Mouse (Mus musculus) urinary bladder, postnatal 10 days (tissue): ENCODE results near the gene Cmtr1.
"Not testable (repeated sequence)": the region's sequence is repeated elsewhere in the genome, so short reads cannot be mapped to it uniquely, and the experiment has no call there.

Experiments
- DNase-seq: peaks from one replicate; pipeline ENCODE4 v3.0.0; 2022; ENCODE audit warnings: low spot score

Cmtr1 gene

DNA sequence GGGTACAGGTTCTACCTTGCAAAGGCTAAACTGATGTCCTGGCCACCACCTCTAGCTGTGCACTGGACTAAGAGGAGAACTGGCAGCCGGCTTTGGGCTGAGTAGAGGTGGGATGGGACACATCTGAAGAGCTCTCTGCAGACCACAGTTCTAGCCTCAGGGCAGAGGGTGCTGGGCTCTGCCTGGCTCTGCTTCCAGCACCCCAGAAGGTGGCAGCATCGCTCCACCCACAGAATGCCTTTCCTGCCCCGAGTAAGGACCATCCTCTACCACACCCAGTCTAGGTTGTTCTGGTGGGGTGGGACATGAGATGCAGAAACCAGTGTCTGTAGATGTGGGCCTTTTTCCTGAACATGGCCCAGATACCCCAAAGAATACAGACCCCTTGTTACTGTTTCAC, 44.4 kb downstream of the Cmtr1 start:
- no peak for DNase-seq

- no peak for DNase-seq
Observed at GRCm38 (mm10) chr17:29705881-29706280, 45.5 kb downstream of the Cmtr1 start.

GRCm38 (mm10) chr17:29706981-29707545, 46.7 kb downstream of the Cmtr1 start:
- DNase-seq = no peak

DNA sequence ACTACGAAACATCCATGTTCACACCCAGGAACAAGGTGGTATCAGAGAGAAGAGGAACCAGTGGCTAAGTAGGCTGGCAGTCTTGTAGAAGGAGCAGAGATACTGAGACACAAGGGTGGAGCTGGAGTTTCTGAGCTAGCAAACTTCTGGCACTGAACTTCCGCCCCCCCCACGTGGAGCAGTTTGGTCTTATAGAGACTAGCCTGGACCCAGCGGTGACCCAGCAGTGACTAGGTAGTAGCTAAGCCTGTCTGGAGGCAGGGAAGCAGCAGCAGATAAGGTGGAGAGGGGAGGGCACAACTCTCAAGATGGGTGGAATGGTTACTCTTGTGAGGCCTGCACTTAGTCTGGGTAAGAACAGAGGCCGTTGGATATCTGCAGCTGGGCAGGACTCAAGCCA, 48.4 kb downstream of the Cmtr1 start:
- no peak for DNase-seq

DNA sequence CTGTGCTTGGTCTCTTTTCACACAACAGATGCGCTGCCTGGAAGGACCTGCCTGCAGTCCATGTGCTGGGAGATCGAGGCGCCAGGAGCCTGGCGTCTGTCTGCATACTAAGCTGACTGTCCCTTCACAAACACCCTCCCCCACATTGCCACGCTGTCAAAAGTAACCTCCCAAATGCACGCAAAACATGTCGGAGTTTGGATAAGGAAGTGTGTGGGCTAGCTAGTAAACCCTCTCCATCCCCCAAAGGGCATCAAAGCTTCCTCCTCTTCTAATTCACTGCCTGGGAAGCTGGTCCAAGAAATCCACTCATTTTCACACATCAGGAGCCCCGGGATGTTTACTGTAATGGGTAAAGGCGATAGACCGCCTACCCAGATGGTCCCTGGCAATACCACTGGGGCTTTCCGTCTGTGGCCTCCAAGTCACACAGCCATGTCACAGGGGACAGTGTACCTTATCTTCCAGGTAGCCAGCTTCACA, 50.2 kb downstream of the Cmtr1 start:
- no peak for DNase-seq

- DNase-seq = no peak
Observed at GRCm38 (mm10) chr17:29711076-29711744, 50.8 kb downstream of the Cmtr1 start.

DNA sequence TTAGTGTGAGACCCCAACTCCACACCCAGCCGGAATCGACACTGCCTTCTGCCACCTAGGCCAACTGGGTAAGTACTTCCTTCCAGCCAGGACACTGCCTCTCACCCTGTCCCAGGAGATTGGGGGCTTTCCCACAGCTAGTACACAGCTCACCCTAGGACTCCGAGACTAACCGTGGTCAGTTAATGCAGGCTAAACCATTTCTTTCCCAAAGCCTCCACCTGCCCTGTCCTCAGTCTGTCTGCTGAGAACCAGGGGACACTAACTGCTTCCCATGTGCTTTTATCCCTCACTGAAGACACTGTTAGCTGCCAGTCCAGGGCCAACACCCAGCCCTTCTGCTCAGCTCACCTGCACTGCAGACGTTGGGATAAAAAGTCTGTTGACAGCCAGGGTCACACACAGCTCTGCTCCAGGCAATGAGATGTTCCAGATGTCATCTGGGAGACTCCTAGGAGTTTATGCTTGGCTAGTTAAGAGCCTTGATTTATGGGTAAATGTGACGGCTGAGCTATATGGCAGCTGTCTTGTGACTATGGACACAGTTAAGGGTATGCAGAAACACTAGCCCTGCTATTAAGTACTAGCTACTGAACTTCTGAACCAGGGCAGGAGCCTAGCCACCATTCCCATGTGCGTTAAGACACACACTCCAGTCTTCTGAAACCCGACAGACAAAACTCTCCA, 51.5 kb downstream of the Cmtr1 start:
- DNase-seq = no peak

- DNase-seq = no peak
Observed at GRCm38 (mm10) chr17:29712565-29712964, 52.2 kb downstream of the Cmtr1 start.

DNA sequence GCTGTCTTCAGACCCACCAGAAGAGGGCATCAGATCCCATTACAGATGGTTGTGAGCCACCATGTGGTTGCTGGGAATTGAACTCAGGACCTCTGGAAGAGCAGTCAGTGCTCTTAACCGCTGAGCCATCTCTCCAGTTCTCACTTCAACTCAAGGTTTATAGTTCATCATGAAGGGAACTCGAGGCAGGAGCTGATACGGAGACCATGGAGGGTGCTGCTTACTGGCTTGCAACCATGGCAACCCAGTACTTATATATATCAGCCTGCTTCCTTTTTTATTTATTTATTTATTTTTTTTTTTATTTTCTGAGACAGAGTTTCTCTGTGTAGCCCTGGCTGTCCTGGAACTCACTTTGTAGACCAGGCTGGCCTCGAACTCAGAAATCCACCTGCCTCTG, 53.3 kb downstream of the Cmtr1 start:
- DNase-seq = not testable (repeated sequence)

GRCm38 (mm10) chr17:29716732-29717445, 56.5 kb downstream of the Cmtr1 start, which contains the start of gene Ccdc167:
TSS of gene Ccdc167 (minus strand) at chr17:29717044.
- peak; percentile 80 for DNase-seq

DNA sequence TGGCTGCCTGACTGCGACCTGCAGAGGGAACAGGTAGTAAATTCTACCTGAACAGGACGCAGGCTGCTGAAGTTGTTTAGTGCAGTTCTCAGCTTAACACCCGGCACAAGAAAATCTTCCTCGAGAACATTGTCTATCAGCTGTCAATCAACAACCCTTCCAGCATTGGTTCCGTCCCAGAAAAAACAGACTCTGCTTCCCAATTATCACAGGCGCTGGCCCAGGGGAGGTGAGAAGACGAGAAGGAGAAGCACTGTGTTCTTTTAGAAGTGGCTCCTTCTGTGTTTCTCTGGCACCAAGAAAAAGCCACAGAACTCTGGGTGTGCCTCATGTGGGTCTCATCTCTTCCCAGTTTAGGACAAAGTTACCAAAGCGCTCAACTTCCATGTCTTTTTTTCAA, 58.3 kb downstream of the Cmtr1 start:
- no peak for DNase-seq

GRCm38 (mm10) chr17:29719628-29720575, 59.5 kb downstream of the Cmtr1 start:
- no peak for DNase-seq

GRCm38 (mm10) chr17:29720755-29721365, 60.5 kb downstream of the Cmtr1 start:
- no peak for DNase-seq

DNA sequence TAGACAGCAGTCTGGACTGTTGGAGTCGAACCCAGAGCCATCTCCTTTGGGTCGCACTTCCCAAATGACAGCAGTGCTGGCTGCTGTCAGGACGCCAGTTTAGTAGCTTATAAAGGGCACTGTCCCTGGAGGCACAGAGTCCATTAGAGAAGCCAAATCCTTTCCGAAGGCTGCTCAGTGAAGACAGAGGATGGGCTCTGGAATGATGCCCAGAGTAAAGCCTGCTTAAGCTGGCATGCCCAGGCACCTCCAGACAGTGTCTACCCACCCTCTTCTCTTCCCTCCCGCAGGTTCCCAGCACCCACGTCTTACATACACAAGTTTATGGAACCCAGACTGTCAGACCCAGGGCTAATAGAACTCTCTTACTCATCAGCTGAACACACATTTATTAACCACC, 64.2 kb downstream of the Cmtr1 start:
- DNase-seq = no peak

DNA sequence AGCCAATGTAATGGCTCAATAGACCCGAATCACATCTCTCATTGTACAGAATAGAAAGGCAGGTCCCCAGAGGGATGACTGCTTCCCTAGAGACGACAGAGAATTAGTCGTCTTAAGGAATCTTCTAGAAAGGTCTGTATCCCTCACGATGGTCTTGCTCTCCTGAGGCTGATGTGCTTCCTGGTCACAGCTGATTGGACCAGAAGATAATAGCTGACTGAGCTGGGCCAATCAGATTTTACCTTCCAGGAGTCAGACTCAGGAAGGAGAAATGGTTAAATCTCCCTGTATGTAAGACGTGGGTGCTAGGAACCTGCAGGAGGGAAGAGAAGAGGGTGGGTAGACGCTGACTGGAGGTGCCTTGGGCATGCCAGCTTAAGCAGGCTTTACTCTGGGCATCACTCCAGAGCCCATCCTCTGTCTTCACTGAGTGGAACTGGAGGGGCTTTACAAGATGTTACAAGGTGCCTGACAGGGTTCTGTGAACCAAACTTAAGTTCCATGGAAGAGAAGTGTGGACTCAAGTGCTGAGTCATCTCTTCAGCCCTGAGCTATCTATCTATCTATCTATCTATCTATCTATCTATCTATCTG, 64.7 kb downstream of the Cmtr1 start:
- no peak for DNase-seq

GRCm38 (mm10) chr17:29728082-29728481, 67.7 kb downstream of the Cmtr1 start:
- no peak for DNase-seq

DNA sequence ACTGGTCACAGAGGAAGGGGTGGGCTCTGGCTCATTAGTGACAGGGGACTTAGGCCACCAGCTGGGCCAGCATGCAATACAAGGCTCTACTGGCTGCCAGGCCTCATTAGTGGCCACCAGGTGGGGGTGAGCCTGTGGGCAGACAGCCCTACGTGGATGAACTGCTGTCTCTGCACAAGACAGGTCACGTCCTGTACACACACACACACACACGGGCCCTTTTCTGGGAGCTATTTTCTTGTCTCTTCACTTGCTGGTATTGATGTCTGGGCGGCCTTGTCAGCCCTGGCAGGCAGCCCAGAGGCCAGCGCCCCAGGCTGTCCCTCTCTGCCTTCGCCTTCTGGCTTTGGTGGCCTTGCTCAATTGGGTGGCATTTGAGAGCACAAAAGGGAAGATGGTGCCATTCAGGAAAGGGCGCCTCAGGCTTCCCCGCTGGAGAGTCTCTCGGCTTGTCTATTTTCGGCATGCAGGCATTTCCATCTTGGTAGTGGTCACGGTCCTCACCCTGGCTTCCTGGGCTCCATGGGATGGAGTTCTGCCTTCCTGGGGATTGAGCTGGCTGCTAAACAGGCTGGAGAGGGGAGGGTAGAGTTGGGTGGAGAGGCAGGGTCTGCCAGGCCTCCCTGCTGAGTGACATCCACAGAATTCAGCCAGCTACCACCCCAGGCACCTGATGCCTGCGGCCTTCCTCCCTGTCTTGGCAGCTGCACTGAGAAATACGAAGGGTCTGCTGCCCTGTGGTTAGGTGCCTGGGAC, 70.3 kb downstream of the Cmtr1 start:
- no peak for DNase-seq

GRCm38 (mm10) chr17:29731266-29731952, 71.0 kb downstream of the Cmtr1 start:
- no peak for DNase-seq

DNA sequence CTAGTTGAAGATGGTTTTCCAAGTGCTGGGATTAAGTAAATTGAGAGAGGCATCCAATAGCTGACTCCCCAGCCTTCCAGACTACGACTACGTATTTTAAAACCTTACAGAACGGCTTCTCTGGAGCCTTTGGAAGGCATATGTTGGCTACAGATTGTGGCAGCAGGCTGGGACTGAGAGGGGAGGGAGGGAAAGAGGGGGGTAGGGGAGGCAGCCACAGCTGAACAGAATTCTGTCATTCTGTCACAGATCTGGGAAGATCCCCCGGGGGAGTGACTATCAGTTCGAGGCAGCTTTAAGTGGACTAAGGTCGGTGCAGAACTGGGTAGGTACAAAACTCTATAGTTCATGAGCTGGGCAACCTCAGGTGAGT, 71.5 kb downstream of the Cmtr1 start:
- DNase-seq = no peak
